Mouse (Mus musculus): ENCODE measurements around the gene Krt16. TPM values are rescaled to one million over a fixed set of nuclear protein-coding genes. Genes with fewer than 3 reads are reported as not detected.
A peak's percentile ranks its signal among the peaks of the same experiment; 100 is the strongest.
"Not testable (repeated sequence)": the region's sequence is repeated elsewhere in the genome, so short reads cannot be mapped to it uniquely, and the experiment has no call there.

Krt16 gene
- total RNA-seq, 2 experiments from 2014 or later, result not detected

DNA sequence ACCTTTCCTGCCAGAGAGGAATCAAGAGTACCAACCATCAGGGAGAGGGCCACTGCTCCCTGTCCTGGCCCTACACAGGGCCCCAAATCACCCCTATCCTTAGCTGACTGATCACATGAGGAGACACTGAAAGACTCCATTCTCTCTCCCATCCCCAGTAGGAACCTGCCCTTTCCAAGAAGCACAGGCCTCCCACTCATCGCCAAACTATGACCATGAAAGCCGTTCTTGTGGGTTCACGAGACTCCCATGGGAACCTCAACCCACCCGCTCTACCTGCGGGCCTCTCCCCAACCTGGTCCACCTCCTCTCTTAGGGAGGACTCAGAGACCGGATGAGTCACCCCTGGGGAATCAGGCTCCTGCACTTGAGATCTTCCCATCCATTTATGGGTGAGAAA is 6.8 kb upstream of the Krt16 start:
- DNase-seq, result no peak

GRCm38 (mm10) chr11:100254360-100255090 is 5.8 kb upstream of the Krt16 start:
- no peak for DNase-seq

DNA sequence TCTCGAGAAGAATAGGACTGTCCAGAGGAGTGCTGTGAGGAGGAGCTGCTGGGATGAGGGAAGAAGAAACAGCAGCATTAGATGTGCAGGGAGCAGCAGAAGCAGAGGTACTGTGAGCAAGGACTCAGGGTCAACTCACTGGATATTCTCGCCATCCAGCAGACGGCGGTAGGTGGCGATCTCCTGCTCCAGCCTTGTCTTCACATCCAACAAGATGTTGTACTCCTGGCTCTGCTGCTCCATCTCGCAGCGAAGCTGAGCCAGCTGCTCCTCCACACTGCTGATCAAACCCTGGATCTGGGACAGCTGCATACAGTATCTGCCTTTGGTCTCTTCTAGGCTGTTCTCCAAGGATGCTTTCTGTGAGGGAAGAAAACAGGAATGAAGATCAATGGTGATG is 2.2 kb downstream of the Krt16 start:
- DNase-seq, result not testable (repeated sequence)

DNA sequence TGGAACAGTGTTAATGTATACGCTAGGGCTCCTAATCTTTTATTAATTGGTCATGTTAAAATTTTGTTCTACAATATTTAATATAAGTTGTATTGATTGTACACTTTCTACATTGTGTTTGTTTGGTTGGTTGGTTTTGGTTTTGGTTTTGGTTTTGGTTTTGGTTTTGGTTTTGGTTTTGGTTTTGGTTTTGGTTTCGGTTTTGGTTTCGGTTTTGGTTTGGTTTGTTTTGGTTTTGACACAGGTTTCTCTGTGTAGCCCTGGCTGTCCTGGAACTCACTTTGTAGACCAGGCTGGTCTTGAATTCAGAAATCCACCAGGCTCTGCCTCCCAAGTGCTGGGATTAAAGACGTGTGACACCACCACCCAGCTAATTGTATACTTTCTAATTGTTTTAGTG is 8.4 kb downstream of the Krt16 start:
- not testable (repeated sequence) for DNase-seq

GRCm38 (mm10) chr11:100221741-100222140 is 27.0 kb downstream of the Krt16 start:
- no peak for DNase-seq

DNA sequence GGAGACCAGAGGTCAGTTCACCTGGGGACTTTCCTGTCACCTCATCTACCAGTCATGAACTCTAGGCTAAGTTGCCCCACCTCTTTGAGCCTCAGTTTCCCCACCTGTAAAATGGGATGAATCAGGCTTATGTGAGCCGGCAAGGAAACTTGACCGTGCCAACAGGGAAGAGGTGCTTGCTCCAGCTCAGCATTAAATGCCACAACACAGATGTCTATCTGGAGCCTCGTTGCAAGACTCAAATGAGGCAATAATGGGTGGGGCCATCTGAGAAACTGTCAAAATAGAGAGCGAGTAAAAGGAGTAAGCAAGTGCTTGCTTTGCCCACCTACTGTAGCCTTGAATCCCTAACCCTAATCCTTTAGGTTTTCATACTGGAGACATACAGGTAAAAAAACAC is 29.4 kb downstream of the Krt16 start:
- no peak for DNase-seq

- no peak for DNase-seq
These were observed 40.2 kb downstream of the Krt16 start for GRCm38 (mm10) chr11:100208542-100208941.

GRCm38 (mm10) chr11:100207498-100207897 is 41.2 kb downstream of the Krt16 start, which contains the start of gene Krt14:
Gene Krt14, minus strand, starts transcription at chr11:100207548.
- no peak for DNase-seq

GRCm38 (mm10) chr11:100203448-100203847 is 45.3 kb downstream of the Krt16 start:
- peak; percentile 25 for DNase-seq

GRCm38 (mm10) chr11:100202906-100203305 is 45.8 kb downstream of the Krt16 start:
- no peak for DNase-seq

GRCm38 (mm10) chr11:100200104-100200820 is 48.4 kb downstream of the Krt16 start:
- DNase-seq, result peak; percentile 17

DNA sequence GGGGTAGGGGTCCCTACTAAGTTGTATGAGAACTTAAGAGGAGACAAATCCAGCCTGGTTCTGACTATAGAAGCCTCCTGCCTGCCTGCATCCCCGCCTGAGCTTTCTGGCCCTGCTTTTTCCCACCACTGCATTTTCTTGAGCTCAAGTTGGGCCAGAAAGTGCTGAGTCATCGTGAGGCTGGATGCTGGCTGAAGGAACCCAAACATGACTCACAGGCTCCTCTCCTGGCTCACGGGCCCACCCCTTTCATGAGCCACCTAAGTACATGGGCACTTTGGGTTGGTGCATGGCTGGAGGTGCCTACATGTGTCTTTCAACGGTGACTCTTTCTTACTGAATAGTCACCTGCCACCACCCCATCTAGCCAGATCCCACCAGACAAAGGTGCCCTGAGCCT is 50.0 kb downstream of the Krt16 start:
- no peak for DNase-seq

Other genes starting within 250 kb of the Krt16 start
- not detected for gene Krt33a, start 232.7 kb downstream of the Krt16 start, total RNA-seq (2021)
- under 1 TPM; 0.38 to 0.45 TPM for gene Krt33b, start 219.0 kb downstream of the Krt16 start, total RNA-seq (2021)
- not detected for gene Krt34, start 207.3 kb downstream of the Krt16 start, total RNA-seq (2021)
- gene Krt31, start 198.4 kb downstream of the Krt16 start, total RNA-seq (2021), result not detected
- not detected for gene Krt32, start 160.7 kb downstream of the Krt16 start, total RNA-seq (2021)
- gene Krt35, start 152.7 kb downstream of the Krt16 start, total RNA-seq (2021), result not detected
- not detected for gene Krt36, start 143.3 kb downstream of the Krt16 start, total RNA-seq (2021)
- gene Krt13, start 127.3 kb downstream of the Krt16 start, total RNA-seq (2021), result not detected
- gene Krt15, start 113.0 kb downstream of the Krt16 start, total RNA-seq (2021), result not detected
- 1 to 10 TPM in 1 of 2 experiments, under 1 TPM in 1; 0.45 to 1.4 TPM for gene Krt19, start 100.2 kb downstream of the Krt16 start, total RNA-seq (2021)
- not detected for gene Krt9, start 55.7 kb downstream of the Krt16 start, total RNA-seq (2021)
- not detected for gene Krt14, start 41.4 kb downstream of the Krt16 start, total RNA-seq (2021)
- under 1 TPM in 1 of 2 experiments, not detected in 1; 0.14 TPM for gene Krt17, start 12.1 kb upstream of the Krt16 start, total RNA-seq (2021)
- not detected for gene Krt42, start 21.0 kb upstream of the Krt16 start, total RNA-seq (2021)
- 100 to 1,000 TPM; 838 to 840 TPM for gene Eif1, start 71.0 kb upstream of the Krt16 start, total RNA-seq (2021)
- not detected for gene Gast, start 85.5 kb upstream of the Krt16 start, total RNA-seq (2021)
- 1 to 10 TPM in 1 of 2 experiments, under 1 TPM in 1; 0.73 to 1.3 TPM for gene Hap1, start 107.2 kb upstream of the Krt16 start, total RNA-seq (2021)
- 10 to 100 TPM; 81.4 to 90.0 TPM for gene Jup, start 148.9 kb upstream of the Krt16 start, total RNA-seq (2021)
- gene P3h4, start 165.9 kb upstream of the Krt16 start, total RNA-seq (2021), result 10 to 100 TPM; 15.4 to 22.8 TPM
- gene Fkbp10, start 166.8 kb upstream of the Krt16 start, total RNA-seq (2021), result 10 to 100 TPM; 46.6 to 65.6 TPM
- 10 to 100 TPM; 19.3 to 24.4 TPM for gene Nt5c3b, start 192.9 kb upstream of the Krt16 start, total RNA-seq (2021)
- under 1 TPM; 0.38 to 0.63 TPM for gene Klhl10, start 193.0 kb upstream of the Krt16 start, total RNA-seq (2021)
- gene Klhl11, start 223.8 kb upstream of the Krt16 start, total RNA-seq (2021), result 10 to 100 TPM in 1 of 2 experiments, 1 to 10 TPM in 1; 8.0 to 12.9 TPM

Data from gastrocnemius, postnatal 10 days (tissue).